Mouse (Mus musculus) cerebral cortex, adult 2 months (tissue): Measurements from ENCODE around the gene Ptgr2.

Source experiments
- WGBS: fragments of 180-500 bp; shearing (Covaris S2); methylation state at CpG from one replicate; pipeline ENCODE4 v1.1.7; 2018; 5-methylcytosine and 5-hydroxymethylcytosine counted together

The Ptgr2 gene

GRCm38 (mm10) chr12:84284885-84285592, at the start of gene Ptgr2:
TSS of gene Ptgr2 (plus strand) at chr12:84285232.
- WGBS, result under 1% methylated on average over 39 of the region's 39 CpGs

- 99% methylated on average over 6 of the region's 6 CpGs for WGBS
These were observed 49.5 kb upstream of the Ptgr2 start for GRCm38 (mm10) chr12:84235577-84235976.

GRCm38 (mm10) chr12:84235981-84236752, 48.9 kb upstream of the Ptgr2 start:
- WGBS, result 89% methylated on average over 10 of the region's 10 CpGs

- WGBS, result 94% methylated on average over 5 of the region's 5 CpGs
These were observed 48.0 kb upstream of the Ptgr2 start for GRCm38 (mm10) chr12:84237036-84237435.

GRCm38 (mm10) chr12:84243076-84243770, 41.8 kb upstream of the Ptgr2 start:
- WGBS, result 83% methylated on average over 7 of the region's 7 CpGs

GRCm38 (mm10) chr12:84245683-84246082, 39.3 kb upstream of the Ptgr2 start:
- WGBS, result 71% methylated on average over 5 of the region's 5 CpGs

- WGBS, result 25% methylated on average over 3 of the region's 3 CpGs
These were observed 35.8 kb upstream of the Ptgr2 start for GRCm38 (mm10) chr12:84249217-84249616.

- 91% methylated on average over 5 of the region's 5 CpGs for WGBS
These were observed 32.2 kb upstream of the Ptgr2 start for GRCm38 (mm10) chr12:84252811-84253210.

- 87% methylated on average over 5 of the region's 5 CpGs for WGBS
These were observed 30.1 kb upstream of the Ptgr2 start for GRCm38 (mm10) chr12:84254886-84255285.

- WGBS, result 79% methylated on average over 7 of the region's 7 CpGs
These were observed 24.7 kb upstream of the Ptgr2 start for GRCm38 (mm10) chr12:84260363-84260762.

- 65% methylated on average over 2 of the region's 2 CpGs for WGBS
These were observed 17.8 kb upstream of the Ptgr2 start for GRCm38 (mm10) chr12:84267264-84267663.

- 75% methylated on average over 5 of the region's 5 CpGs for WGBS
These were observed 11.7 kb upstream of the Ptgr2 start for GRCm38 (mm10) chr12:84273366-84273765.

GRCm38 (mm10) chr12:84275288-84275687, 9.7 kb upstream of the Ptgr2 start:
- WGBS, result 84% methylated on average over 9 of the region's 9 CpGs

GRCm38 (mm10) chr12:84276288-84276687, 8.7 kb upstream of the Ptgr2 start:
- 65% methylated on average over 2 of the region's 2 CpGs for WGBS

GRCm38 (mm10) chr12:84276799-84277198, 8.2 kb upstream of the Ptgr2 start:
- 86% methylated on average over 4 of the region's 4 CpGs for WGBS

GRCm38 (mm10) chr12:84277832-84278231, 7.2 kb upstream of the Ptgr2 start:
- WGBS, result 68% methylated on average over 3 of the region's 3 CpGs

GRCm38 (mm10) chr12:84278901-84279300, 6.1 kb upstream of the Ptgr2 start:
- WGBS, result 30% methylated on average over 7 of the region's 7 CpGs

GRCm38 (mm10) chr12:84284391-84284790, 641 bp upstream of the Ptgr2 start:
- 83% methylated on average over 14 of the region's 14 CpGs for WGBS

GRCm38 (mm10) chr12:84285593-84285968, 549 bp downstream of the Ptgr2 start:
- 34% methylated on average over 8 of the region's 8 CpGs for WGBS

- WGBS, result 78% methylated on average over 3 of the region's 3 CpGs
These were observed 3.4 kb downstream of the Ptgr2 start for GRCm38 (mm10) chr12:84288461-84288860.

GRCm38 (mm10) chr12:84297851-84298250, 12.8 kb downstream of the Ptgr2 start:
- 88% methylated on average over 6 of the region's 6 CpGs for WGBS

GRCm38 (mm10) chr12:84299265-84299664, 14.2 kb downstream of the Ptgr2 start:
- WGBS, result 99% methylated on average over 2 of the region's 2 CpGs

- 91% methylated on average over 5 of the region's 5 CpGs for WGBS
These were observed 19.1 kb downstream of the Ptgr2 start for GRCm38 (mm10) chr12:84304101-84304500.
